Mouse (Mus musculus) ovary, postnatal 14 days (tissue): ENCODE measurements around the gene Zswim3.
"Not testable (repeated sequence)": the region's sequence is repeated elsewhere in the genome, so short reads cannot be mapped to it uniquely, and the experiment has no call there.

Experiments used
- DNase-seq: peaks from one replicate; pipeline ENCODE4 v3.0.0; 2022; ENCODE audit warnings: low spot score

The Zswim3 gene

DNA sequence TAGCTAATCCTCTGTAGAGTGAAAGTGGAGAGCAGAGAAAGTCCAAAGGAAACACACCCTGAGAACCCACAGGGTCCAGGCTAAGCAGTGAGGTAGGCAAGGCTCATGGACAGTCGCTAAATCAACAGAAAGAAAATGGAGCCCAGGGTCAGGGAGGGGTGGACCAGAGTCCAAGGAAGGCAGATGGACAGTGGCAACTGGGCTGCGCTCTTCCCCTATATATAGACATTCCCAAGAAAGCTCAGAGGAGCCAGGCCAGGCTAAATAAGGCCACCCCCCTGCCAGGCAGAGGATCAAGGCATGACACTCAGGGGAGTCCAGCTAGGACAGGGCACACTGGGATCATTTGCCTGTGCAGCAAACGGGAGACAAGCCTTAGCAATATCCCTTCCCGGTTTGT lies 23.0 kb upstream of the Zswim3 start:
- no peak for DNase-seq

DNA sequence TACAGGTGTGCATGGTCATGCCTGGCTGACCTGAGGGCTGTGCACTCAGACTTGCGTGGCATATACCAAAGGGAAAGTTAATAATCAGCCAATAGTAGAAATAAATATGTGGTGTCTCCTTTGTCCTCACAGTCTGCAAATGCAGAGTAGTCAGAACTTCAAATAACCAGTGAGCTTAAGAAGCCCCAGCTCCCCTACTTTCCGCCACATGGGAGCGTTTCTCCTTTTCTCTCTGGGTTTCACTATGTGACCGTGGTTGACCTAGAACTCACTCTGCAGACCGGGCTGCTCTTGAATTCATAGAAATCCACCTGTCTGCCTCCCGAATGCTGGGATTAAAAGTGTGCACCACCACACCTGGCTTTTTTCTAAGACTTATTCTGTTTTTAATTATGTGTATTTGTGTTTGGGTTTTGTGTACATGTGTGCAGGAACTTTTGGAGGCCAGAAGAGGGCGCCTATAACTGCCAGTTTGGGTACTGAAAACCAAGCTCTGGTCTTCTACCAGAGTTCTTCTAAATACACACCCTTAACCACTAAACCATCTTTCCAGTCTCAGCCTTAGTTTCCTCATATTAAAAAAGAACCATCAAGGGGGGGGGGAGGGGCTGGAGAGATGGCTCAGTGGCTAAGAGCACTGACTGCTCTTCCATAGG lies 20.8 kb upstream of the Zswim3 start:
- DNase-seq, result no peak

DNA sequence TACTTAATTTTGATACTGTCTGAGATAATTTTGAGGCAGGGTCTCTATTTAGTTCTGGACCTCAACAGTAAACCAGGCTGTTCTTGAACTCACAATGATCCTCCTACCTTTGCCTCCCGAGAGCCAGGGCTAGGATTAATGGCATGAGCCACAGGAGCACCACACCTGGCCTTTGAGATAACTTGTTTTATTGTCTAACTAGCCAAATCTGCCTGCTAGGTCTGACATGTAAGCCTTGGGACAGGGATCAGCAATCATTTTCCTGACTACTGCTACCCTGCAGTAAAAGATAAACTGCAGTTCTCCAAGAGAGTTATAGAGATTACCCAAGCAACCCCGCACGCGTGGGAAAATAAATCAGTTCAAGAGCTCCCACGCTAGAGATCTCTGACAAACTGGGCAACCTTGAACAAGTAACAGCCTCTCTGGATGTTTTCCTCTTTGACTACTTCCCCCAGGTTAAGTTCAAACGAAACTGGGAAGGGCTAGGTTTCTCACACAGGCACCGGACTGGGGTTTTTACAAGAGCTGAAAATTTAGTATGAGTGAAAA lies 20.0 kb upstream of the Zswim3 start:
- DNase-seq, result no peak

DNA sequence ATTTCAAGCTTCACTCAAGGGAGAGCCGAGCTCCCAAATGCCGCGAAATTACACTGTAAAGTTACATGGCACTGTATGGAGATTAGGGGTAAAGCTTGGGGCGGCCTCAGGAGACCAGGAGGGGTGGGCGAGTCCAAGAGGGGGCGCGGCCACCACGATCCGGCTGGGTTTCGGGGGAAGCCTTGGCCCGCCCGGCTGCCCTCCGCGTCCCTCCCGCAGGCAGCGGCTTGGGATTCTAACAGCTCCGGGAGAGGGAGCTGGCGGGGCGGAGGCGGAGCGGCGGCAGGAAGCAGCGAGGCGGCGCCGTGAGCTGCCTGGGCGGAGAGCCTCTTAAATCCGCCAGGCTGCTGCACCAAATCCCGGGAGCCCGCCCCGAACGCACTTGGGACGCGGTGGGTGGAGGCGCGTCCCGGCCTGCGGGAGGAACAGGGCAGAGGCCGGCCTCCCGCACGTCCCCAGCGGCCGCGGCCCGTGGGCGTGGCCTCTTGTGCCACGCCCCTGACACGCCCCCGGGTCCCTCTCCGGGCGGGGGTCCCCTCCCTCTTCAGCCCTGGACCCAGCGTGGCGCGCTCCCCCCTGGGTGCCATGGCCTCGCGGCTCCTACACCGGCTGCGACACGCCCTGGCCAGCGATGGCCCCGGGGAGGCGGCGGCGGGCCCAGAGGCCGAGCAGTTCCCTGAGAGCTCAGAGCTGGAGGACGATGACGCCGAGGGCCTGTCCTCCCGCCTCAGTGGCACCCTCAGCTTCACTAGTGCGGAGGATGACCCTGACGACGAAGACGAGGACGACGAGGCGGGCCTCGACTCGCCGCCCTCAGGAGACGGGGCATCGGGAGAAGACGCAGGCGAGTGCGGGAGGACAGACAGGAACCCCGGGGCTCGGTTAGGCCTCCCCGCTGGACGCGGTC lies 19.2 kb upstream of the Zswim3 start, which contains the start of gene Snx21:
Gene Snx21 (plus strand): TSS at position 343 of the 907 bp plus-strand sequence.
- peak; percentile 77 for DNase-seq

DNA sequence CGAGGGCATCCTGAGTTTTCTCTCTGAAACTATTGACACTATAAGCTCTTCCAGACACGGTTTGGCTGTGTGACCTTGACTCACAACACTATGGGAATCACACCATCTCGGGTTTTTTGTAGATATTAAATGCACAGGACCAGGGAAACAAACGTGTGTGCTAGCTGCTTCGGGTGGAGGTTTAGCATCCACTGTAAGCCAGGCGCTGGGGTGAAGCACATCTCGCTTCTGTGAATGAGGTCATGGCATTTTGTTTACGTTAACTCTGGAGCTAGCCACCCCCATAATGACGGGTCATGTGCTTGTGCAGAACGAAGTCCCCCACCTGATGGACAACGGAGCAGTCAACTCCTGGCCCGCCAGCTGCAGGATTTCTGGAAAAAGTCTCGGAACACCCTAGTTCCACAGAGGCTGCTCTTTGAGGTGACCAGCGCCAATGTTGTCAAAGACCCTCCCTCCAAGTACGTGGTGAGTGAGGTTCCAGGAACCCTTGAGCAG lies 18.5 kb upstream of the Zswim3 start:
- DNase-seq, result no peak

DNA sequence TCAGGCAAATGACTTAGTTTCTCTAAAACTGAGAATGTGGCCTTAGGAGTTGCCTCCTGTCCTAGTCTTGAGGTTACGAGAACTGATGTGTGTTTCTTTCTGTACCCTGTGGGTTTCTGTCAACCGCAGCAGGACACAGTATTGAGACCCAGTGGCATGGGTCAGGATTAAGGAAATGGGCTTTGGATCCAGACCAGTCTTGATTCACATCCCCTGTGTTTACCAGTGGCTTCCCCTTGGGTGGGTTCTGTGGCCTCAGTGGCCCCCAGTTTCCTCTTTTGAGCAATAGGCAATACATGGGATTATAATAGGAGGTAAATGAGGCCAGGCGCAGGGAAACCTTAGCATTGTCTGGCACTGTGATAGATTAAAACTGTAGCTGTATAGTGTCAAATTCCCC lies 17.9 kb upstream of the Zswim3 start:
- no peak for DNase-seq

DNA sequence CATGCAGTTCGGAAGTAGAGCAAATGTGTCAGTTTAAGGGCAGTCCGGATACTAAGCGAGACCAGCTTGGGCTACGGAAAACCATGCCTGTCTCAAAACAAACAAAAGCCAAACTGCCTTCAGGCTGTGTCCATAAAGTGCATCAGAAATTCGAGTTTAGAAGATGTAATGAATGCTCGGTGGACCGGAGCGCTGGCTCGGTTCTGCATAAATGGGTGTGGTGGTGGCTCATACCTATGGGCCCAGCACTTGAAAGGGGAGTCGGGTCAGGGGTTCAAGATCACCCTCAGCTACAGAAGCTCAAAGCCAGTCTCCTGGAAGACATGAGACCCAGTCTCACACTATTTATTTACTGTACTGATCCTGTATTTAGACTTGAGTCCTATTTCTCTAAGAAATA lies 17.1 kb upstream of the Zswim3 start:
- no peak for DNase-seq

- DNase-seq, result no peak
These were observed 16.5 kb upstream of the Zswim3 start for GRCm38 (mm10) chr2:164788411-164788810.

- DNase-seq, result no peak
These were observed 14.4 kb upstream of the Zswim3 start for GRCm38 (mm10) chr2:164790451-164790850.

DNA sequence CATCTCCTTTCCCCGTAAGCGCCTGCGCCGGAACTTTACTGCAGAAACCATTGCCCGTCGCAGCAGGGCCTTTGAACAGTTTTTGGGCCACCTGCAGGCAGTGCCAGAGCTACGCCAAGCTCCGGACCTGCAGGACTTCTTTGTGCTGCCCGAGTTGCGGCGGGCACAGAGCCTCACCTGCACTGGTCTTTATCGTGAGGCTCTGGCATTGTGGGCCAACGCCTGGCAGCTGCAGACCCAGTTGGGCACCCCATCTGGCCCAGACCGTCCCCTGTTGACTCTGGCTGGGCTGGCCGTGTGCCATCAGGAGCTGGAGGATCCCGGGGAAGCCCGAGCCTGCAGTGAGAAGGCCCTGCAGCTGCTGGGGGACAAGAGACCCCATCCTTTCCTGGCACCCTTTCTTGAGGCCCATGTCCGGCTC lies 13.0 kb upstream of the Zswim3 start:
- DNase-seq, result no peak

- DNase-seq, result no peak
These were observed 12.3 kb upstream of the Zswim3 start for GRCm38 (mm10) chr2:164792400-164793190.

- peak; percentile 47 for DNase-seq
These were observed 11.7 kb upstream of the Zswim3 start for GRCm38 (mm10) chr2:164793236-164793635.

DNA sequence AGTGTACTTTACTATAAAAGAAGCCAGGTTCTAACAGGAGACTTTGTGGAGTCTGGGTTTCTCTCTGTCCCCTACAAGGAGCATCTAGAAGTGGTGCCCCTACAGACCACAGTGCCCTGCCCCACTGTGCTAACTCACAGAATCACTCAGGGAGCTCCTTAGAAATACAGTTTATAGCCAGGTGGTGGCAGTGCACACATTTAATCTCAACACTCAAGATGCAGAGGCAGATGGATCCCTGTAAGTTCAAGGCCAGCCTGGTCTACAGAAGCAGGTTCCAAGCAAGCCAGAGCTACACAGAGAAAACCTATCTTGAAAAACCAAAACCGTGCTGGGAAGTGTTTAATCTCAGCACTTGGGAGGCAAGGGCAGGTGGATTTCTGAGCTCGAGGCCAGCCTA lies 11.1 kb upstream of the Zswim3 start:
- DNase-seq, result no peak

GRCm38 (mm10) chr2:164794293-164794692 lies 10.6 kb upstream of the Zswim3 start:
- DNase-seq, result peak; percentile 82

GRCm38 (mm10) chr2:164795868-164796267 lies 9.0 kb upstream of the Zswim3 start:
- DNase-seq, result no peak

DNA sequence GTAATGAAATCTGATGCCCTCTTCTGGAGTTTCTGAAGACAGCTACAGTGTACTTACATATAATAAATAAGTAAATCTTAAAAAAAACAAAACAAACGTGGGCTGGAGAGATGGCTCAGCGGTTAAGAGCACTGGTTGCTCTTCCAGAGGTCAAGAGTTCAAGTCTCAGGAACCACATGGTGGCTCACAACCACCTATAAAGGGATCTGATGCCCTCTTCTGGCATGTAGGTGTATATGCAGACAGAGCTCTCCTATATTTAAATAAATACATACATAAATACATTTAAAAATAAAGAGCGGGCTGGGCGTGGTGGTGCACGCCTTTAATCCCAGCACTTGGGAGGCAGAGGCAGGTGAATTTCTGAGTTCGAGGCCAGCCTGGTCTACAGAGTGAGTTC lies 6.3 kb upstream of the Zswim3 start:
- not testable (repeated sequence) for DNase-seq

DNA sequence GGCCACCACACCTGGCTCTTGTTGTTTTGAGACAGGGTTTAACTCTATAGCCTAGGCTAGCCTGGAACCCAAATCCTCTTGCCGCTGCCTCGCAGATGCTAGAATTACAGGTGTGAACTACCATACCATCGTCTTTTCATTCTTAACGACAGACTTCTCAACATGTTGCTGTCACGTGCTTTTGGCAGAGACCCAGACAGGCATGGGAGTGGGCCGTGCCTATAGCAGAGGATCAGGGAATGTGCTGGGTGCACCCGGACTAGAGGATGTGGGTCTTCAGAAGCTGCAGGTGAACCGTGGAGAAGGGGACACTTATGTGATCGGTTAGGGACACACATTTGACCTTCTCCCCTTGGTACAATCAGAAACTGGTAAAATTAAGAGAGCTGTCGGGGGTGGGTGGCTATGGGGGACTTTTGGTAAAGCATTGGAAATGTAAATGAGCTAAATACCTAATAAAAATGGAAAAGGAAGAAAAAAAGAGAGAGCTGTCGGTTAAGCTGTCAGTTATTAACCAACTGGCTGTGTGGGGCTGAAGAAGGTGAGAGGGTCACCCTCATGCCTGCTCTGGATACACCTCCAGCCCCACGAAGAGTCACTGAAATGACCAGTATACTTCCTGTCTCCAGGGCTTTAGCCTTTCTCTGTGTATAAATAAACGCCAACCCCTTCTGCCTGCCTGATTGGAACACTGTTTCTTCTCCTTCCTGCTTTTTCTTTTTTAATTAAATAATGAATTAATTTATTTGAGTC lies 4.5 kb upstream of the Zswim3 start:
- DNase-seq, result no peak

DNA sequence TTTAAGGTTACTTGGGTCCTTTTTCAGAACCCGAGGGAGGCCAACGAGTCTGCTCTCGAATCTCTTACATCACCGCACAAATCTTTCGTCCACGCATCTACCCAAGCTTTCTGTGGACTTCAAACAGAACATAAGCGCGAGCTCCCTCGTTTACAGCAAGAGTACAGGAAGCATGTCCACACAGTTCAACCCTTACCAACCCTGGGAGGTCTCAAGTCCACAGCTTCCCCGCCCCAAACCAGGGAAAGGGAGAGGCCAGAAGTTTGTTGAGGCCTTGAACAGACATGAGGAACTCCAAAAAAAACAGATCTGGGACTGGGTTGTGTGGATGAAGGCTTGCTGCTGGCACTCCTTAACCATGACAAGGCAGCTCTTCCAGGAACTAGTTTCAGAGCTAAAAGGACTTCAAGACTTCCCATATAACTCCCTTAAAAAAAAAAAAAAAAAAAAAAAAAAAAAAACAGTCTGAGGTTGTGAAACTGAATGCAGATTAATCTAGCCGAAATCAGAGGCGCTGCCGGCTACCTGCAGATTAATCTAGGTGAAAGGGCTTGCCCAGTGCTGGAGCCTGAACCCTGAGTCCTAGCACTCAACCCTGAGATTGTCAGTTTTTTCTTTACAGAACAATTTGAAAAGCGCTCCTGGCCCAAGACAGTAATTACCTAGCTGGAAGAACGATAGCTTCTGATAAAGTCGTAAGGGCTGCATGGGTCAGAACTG lies 1.5 kb upstream of the Zswim3 start:
- no peak for DNase-seq

DNA sequence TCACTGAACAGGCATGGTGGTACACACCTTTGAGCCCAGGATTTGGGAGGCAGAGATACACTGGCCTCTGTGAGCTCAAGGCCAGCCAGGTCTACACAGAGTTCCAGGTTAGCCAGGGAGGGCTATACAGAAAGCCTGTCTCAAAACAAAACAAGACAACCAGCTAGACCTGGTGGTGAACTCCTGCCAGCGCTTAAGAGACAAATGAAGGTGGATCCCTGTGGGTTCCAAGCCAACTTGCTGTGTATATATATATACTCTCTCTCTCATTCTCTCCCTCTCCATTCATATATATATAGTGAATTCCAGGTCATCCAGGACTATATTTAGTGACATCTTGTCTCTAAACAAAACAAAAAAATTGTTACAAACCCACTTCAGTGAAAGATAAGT lies 981 bp upstream of the Zswim3 start:
- no peak for DNase-seq

- no peak for DNase-seq
These were observed 427 bp downstream of the Zswim3 start for GRCm38 (mm10) chr2:164805332-164805718.

DNA sequence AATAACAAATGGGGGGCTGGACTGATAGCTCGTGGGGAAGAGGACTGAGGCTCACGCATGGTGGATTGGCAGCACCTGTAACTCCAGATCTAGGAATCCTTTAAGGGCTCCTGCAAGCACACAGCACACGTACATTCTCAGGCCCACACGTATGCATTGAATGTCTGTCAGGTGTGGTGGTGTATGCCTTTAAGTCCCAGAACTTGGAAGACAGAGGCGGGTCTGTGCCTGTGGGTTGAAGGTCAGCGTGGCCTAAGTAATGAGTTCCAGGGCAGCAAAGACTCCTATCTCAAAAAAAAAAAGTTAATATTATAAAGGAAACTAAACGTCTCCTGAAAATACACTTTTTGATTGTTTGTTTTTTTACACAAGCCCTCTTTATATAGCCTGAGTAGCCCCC lies 1.7 kb downstream of the Zswim3 start:
- no peak for DNase-seq
